Mouse (Mus musculus): ENCODE results near the gene Uck2.
A peak's percentile ranks its signal among the peaks of the same experiment; 100 is the strongest.

Uck2 gene

GRCm38 (mm10) chr1:167212710-167213109 is 72.4 kb downstream of the Uck2 start:
- DNase-seq (ENCODE audit: low spot score in 2 of 2), result no peak

GRCm38 (mm10) chr1:167211979-167212614 is 73.0 kb downstream of the Uck2 start:
- DNase-seq (ENCODE audit: low spot score in 2 of 2), result peak; percentile 63 to 79

GRCm38 (mm10) chr1:167208816-167209215 is 76.3 kb downstream of the Uck2 start:
- DNase-seq (ENCODE audit: low spot score in 2 of 2), result no peak

GRCm38 (mm10) chr1:167205177-167205750 is 79.9 kb downstream of the Uck2 start:
- DNase-seq (ENCODE audit: low spot score in 2 of 2), result no peak

GRCm38 (mm10) chr1:167204421-167204820 is 80.7 kb downstream of the Uck2 start:
- no peak for DNase-seq (ENCODE audit: low spot score in 2 of 2)

GRCm38 (mm10) chr1:167194766-167195165 is 90.4 kb downstream of the Uck2 start:
- no peak for DNase-seq (ENCODE audit: low spot score in 2 of 2)

GRCm38 (mm10) chr1:167187791-167188190 is 97.3 kb downstream of the Uck2 start:
- DNase-seq (ENCODE audit: low spot score in 2 of 2), result no peak

GRCm38 (mm10) chr1:167181919-167182616 is 103.1 kb downstream of the Uck2 start:
- DNase-seq (ENCODE audit: low spot score in 2 of 2), result peak; percentile 51 to 64
